Mouse (Mus musculus): ENCODE results near the gene Cds2.
A peak's percentile ranks its signal among the peaks of the same experiment; 100 is the strongest.
"Not testable (repeated sequence)": the region's sequence is repeated elsewhere in the genome, so short reads cannot be mapped to it uniquely, and the experiment has no call there.

Gene Cds2

DNA sequence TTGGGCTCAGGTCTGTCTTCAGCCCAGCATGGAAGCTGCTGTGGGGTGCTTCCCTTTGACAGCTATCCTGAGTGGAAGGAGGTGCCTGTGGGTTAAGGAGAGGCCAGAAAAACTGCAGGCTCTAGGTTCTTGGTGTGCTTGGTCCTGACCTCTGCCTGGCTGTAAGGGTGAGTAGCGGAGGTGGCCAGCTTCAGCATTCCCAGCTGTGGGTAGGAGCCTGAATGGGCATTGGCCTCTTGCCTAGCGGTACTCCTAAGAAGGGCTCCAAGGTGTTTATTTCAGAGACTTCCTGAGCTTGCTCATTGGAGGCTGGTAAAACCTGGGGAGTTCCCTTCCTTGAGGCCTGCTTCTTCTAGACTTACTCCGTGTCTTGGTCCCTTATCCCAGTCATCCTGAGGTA is 28.3 kb downstream of the Cds2 start:
- no peak for DNase-seq (ENCODE audit: low spot score in 2 of 2)

DNA sequence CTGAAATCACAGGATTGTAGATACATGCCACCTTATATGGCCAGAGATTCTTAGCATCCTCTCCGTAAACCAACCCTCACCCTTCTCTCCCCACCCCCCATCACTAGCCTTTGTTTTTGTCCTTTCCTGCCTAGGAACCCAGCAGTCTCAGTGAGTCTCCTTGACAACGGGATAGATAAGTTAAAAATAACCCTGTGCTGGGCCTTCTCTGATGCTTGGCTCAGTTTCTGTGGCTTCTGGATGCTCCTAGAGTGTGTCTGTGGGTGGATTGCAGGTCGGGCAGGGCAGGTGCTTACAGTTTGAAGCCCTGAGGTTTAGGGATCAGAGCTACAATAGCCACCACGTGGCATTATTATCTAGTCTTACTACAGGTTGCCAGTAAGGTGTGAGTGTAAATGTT is 29.1 kb downstream of the Cds2 start:
- DNase-seq (ENCODE audit: low spot score in 2 of 2): no peak

DNA sequence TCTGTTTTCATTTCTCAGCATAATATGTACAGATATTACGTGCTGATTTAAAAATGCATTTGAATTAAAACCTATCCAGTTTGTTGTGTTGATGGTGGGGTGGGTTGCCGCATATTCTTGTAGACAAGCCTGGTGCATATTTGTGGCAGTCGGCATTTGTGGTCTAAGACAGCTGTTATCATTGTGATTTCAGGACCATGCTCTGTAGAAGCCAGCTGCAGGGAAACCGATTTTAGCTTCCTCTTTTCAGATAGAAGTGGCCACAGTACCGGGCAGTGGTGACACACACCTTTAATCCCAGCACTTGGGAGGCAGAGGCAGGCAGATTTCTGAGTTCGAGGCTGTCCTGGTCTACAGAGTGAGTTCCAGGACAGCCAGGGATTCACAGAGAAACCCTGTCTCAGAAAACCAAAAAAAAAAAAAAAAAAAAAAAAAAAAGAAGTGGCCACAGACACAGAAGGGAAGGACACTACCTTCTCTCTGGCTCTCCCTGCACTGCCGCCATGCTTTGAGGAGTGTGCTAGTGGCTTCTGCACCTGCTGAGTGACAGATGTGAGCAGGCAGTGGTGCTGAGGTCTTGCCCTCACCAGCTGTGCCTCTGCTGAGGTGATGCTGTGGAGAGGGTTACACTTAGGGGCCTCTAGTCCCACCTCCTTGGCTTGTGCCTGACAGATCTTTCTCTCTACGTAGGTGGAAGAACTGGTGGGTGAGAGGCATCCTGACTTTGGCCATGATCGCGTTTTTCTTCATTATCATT is 30.9 kb downstream of the Cds2 start:
- no peak for DNase-seq (ENCODE audit: low spot score in 2 of 2)

DNA sequence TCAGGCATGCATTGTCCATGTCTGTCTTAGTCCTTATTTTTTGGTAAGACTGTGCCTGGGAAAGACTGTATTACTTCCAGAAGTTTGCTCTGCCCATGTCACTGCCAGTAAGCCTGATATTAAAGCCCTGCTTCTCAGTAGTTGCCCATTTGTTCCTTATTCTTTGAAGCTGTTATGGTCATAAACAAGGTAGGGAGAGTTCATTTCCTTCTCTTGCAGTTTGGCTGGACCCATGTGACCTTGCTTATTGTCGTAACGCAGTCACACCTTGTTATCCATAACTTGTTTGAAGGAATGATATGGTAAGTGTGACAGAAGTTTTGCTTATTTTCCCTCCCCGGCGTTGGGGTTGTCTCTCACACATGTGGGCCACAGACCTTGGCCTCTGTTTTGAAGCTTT is 35.3 kb downstream of the Cds2 start:
- no peak for DNase-seq (ENCODE audit: low spot score in 2 of 2)

DNA sequence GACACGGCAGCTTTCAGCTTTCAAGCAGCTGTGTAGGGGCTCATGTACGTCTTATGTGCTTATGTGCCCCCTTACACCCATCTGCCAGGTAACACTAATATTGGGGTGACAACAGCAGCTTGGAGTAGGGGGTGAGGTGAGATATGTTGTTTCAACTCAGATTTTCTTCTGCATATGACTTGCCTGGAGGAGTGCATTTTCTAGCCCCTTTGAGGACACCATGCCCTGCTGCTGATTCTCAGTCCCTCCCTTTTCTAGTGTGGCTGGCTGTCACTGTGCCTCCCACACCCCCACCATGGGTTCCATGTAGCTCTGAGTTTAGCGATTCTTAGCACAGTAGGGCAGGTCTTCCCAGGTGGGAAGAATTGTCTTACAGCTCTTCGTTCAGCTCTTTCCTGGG is 38.5 kb downstream of the Cds2 start:
- DNase-seq (ENCODE audit: low spot score in 2 of 2): no peak

DNA sequence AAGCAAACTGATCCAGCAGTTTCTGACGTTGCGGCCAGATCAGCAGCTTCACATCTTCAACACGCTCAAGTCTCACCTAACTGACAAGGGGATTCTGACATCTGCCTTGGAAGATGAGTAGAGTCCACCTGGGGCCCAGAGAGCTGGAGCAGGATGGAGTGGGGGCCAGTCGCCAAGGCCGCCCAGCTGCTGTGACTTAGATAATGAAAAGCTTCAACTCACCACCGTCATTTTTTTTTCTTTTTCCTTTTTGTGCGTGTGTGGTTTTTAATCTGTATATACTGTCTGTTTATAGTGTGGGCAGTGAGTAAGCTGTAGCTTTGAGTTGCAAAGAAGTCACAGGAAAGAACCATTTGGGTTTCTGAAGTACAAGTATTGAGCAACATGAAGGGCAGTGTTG is 42.2 kb downstream of the Cds2 start:
- DNase-seq (ENCODE audit: low spot score in 2 of 2): no peak

DNA sequence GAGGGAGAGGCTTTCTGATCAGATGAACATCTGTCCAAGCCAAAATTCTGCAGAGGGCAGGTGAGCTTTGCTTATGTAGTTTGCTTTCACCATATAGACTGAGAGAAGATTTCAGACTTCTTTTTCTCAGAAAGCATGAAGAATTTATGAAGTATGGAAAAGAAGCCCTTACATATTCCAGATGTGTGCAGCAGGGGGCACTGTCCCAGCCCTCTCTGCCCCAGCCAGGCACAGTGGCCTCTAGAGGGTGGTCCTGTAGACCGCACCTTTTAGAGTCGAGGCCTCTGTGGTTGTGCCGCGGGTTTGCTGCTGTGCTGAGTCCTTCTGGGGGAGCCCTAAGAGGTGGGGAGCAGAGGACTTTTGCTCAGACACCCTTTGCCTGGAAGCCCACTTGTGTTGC is 43.0 kb downstream of the Cds2 start:
- DNase-seq (ENCODE audit: low spot score in 2 of 2): no peak

DNA sequence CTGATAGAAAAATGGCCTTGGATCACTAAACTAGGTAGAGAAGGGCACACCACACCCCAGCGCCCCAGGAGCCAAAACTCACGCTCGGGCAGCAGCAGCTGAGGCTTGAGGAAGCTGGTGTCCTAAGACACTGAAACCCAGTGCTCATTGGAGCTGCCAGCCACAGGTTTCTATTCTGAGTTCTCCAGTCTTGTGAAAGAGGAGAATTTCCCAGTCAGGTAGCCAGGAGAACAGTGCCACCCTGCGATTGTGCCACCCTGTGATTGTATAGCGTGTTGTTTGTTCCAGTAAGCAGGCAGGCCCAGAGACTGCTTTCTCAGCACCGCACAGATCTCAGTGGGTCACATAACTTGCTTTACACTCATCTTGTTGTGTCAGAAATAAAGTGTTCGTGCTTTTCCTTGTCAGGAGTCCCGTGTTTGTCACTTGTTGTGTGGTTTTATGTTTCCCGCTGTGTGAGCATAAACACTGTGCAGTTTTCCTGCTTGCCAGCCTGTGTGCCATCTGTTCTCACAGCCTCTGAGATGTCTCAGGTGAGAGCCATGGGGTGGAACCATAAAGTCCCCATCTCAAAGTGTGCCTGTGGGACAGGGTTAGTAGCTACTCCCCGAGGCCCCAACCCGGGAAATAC is 44.4 kb downstream of the Cds2 start:
- DNase-seq (ENCODE audit: low spot score in 2 of 2): no peak

DNA sequence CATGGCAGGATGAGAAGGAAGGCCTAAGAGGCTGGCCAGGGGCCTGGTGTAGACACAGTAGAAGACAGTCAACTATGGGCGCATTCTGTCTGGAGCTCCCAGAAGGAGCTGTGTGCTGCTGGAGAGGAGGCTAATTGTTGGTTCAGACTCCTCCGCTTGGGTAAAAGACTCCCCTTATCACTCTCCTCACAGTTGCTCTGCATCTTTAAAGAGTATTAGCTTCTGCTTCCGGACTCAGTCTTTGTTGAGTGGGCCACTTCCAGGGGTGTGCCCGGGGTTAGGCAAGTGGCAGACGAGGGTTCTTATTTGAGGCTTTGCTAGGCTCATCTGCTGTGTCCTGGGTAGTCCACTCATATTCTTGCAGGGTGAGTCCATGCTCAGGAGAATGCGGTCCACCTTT is 45.9 kb downstream of the Cds2 start:
- no peak for DNase-seq (ENCODE audit: low spot score in 2 of 2)

DNA sequence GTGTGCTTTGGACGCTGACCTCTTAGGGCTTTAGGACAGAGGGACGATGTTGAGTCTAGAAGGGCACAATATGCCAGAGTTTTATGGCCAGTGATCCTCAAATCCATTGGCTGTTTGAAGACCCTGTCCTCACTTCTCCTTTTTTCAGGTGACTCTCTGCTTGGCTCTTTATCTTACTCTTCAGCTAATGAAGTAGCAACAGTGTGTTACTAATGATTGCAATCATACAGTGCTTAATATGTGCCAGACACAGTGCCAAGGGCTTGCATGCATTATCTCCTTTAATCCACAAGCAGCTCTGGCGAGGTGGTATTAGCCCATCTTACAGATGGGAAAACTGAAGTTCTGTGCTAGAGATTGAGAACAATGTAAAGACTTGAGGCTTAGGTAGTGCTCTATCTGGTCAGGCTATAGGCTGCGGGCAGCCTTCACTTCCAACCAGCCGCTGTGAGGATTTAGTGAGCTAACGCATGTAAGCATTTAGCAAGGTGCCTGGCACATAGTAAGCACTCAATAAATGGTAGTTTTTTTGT is 46.5 kb downstream of the Cds2 start:
- DNase-seq (ENCODE audit: low spot score in 2 of 2): no peak

DNA sequence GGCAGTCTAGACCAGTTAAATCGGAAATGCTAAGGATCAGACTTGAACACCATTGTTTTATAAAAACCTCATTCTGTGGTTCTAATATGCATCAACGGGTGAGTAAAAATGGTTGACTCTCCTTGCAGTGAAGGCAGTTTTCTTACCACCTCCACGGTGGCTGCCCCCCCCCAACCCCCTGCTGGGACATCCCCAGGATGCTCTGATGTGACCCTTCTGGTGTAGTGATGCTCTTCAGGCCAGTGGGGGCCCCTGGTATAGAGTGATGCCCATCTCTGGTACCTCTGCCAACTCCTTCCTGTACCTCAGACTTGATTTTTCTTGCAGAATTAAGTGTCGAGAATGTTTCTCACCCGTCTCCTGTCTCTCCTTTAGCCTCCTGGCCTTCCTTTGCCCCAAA is 49.7 kb downstream of the Cds2 start:
- no peak for DNase-seq (ENCODE audit: low spot score in 2 of 2)

DNA sequence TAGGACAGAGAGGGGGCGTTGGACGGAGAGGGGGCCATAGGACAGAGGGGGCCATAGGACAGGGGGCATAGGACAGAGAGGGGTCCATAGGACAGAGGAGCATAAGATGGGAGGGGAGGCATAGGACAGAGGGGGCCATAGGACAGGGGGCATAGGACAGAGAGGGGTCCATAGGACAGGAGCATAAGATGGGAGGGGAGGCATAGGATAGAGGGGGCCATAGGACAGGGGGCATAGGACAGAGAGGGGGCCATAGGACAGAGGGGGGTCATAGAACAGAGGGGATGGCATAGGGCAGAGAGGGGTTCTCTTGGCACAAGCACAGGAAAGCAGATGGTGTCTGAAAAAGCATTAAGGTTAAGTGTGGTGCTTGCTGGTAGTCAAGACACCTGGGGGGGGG is 50.6 kb downstream of the Cds2 start:
- no peak for DNase-seq (ENCODE audit: low spot score in 2 of 2)

DNA sequence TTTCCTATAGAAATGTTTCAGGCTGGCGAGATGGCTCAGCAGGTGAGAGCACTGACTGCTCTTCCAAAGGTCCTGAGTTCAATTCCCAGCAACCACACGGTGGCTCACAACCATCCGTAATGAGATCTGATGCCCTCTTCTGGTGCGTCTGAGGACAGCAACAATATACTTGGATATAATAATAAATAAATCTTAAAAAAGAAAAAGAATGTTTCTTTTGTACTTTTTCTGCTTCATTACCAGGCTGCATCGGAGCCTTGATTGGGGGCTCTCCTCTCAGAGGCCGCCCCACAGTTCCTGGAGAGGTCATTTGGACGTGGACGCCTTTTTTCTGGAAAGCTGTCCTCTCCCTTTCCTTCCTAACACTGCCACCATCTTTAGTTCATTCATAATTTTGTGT is 51.1 kb downstream of the Cds2 start:
- not testable (repeated sequence) for DNase-seq (ENCODE audit: low spot score in 2 of 2)

DNA sequence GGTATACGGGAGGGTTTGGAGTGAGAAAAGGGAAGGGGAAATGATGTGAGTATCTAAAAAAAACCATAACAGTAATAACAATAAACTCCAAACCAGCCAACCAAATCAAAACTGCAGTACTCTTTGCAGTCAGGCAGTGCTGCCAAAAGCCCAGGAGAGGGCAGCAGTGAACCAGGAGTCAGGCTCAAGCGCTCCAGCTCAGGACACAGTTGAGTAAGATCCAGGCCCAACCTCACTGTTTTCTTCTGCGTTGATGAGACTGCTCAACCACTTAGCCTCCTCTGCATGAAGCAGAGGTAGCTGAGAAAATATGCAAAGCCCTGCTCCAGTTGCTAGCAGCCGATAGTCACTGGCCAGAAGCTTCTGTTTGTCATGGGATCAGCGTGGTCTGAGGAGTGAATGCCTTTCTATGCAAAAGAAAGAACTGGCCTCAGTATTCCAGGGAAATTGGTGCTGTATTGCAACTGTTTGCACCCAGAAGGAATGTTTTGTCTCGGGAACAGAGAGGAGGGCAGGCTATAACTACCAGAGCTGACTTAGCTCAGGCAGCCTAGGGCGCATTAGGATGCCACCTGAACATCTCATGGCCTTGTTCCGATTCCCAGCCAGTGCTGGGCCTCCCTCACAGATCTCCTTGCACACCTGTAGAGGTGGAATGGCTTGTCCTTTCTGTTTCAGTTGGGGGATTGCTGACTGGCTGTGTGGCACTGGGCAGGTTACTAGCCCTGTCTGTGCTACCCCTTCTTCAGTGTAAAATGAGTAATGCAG is 53.3 kb downstream of the Cds2 start:
- peak; percentile 40 to 54 for DNase-seq (ENCODE audit: low spot score in 2 of 2)

DNA sequence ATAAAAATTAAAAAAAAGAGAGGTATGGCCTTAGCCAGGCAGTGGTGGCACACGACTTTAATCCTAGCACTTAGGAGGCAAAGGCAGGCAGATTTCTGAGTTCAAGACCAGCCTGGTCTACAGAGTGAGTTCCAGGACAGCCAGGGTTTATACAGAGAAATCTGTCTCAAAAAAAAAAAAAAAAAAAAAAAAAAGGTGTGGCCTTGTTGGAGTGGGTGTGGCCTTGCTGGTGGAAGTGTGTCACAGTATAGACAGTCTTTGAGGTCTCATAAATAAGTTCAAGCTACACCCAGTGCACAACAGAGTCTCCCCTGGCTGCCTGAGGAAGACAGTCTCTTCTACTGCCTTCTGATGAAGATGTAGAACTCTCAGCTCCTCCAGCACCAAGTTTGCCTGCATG is 54.2 kb downstream of the Cds2 start:
- DNase-seq (ENCODE audit: low spot score in 2 of 2): no peak

DNA sequence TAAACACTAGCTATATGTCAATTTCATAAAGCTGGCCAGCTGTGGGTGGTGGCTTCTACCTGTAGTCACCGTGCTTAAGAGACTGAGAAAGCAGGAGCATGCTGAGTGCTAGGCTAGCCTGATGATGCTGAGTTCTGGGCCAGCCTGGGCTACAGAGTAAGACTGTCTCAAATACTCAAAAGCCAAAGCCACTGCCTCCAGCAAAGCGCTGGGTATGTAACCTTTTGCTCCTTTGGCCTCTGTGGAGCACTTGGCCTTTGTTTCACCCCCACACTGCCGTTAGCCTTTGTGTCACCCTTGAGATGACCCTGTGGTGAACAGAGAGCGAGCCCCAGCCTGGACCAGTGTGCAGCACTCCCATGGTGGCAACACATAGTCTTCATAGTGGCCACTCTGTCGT is 57.6 kb downstream of the Cds2 start:
- DNase-seq (ENCODE audit: low spot score in 2 of 2): no peak

DNA sequence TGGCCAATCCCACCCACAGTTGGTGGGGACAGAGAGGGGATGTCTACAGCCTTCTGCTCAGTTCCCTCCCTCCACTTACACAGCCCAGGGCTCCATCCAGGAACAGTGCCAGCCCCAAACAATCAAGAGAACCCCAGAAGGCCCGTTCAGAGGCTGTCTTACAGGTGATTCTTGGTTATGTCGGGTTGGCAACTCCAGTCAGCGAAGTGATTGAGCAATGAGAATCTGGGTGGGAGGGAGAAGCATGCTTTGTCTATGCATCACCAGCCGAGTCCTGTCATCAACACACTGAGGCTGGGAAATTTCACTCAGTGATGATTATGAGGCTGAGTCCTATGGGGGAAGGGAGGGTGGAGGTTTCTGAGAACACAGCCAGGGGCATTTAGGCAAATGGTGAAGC is 60.6 kb downstream of the Cds2 start:
- DNase-seq (ENCODE audit: low spot score in 2 of 2): no peak

DNA sequence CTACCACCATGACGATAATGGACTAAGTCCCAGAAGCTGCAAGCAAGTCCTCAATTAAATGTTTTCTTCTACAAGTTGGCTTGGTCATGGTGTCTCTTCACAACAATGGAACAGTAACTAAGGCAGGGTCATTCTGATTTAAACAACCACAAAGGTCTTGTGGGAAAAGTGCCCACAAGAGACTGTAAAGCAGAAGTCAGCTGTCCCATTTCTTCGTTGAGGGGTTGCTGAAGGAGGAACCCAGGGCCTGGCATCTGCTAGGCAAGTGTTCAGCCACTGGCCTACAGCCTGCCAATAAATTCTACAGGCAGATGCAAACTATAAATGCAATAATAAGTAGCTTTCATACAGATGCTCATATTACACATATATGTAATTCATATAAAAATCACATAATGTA is 74.3 kb downstream of the Cds2 start:
- DNase-seq (ENCODE audit: low spot score in 2 of 2): no peak

DNA sequence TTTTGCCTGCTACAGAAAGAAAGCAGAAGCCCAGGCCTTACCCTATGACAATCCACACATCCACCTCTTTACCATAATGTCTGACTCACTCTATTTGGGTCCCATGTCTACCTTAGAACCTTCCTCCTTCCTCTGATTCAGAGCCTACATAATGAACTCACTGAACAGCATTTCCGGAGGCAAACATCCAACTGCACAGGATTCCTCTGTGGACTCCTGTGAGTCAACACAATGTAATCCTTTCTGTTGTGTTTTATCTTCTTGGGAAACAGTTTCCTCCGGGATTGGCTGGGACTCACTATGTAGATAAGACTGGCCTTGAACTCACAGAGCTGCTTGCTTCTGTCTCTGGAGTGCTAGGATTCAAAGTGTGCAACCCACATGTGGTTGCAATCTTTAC is 77.4 kb downstream of the Cds2 start:
- no peak for DNase-seq (ENCODE audit: low spot score in 2 of 2)

DNA sequence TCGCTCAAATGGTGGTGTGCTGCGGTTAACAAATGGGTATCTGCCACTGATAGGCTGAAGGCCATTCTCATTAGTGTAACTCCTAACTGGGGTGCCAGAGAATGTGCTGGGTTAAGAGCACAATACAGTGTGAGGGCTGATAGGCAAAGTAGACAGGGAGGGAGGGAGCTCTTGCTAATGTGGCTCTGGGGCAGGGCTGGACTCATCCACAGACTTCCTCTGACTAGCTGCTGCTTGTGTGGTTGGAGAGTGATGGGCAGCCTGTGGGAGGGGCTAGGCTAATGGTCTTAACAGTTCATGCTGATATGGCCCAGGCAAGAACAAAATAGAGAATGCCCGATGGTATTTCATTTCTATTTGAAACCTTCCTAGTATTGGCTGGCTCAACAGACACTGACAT is 78.3 kb downstream of the Cds2 start:
- no peak for DNase-seq (ENCODE audit: low spot score in 2 of 2)

DNA sequence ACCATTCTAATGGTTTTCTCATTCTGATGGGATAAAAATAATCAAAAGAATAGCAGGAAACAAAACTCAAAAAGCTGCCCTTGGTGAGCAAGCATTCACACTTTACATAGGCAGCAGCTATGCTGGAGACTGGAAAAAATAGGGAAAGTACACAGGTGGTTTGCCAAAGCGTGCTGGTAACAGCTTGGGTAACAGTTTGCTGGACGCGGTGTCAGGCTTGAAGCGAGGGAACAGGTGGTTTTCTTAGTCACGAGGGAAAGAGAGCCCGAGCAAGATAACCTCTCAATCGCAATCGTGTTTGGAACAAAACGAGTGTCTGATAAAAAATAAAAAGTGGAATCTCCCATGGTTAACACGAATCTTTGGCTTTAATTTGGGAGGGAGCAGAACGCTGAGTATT is 80.9 kb downstream of the Cds2 start:
- no peak for DNase-seq (ENCODE audit: low spot score in 2 of 2)

Data from frontal cortex, postnatal 25 days (tissue).